Mouse (Mus musculus) megakaryocyte, embryonic 14.5 days (primary cell): ENCODE data around the gene Them5.

ENCODE experiments used
- FLI1 ChIP-seq: IDR thresholded peaks from 2 replicates; pipeline ENCODE4 v1.6.1; 2012; ENCODE audit warnings: low read length, inconsistent platforms, mixed read lengths
- GATA1 ChIP-seq: IDR thresholded peaks from 3 replicates; pipeline ENCODE4 v1.6.1; 2012; ENCODE audit warnings: mixed read lengths, low read length, inconsistent platforms, borderline replicate concordance

DNA sequence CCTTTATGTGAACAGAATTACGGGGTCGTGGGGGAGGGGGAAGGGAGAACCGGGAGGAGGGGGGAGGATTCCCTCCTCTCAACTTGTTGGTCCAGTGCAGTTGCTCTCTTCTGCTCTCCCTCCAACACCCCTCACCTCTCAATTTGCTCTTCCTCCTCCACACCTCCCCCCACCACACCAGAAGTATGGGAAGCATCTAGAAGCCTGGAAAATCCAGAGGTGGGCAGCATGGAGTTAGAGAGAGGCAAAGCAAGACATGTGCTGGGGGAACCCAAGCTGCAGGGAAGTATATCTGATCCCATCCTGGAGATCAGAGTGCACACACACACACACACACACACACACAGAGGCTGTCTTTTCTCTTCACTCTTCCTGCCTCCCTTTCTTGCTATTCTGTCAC lies 30.1 kb downstream of the Them5 start:
- no peak for TF ChIP-seq GATA1
- TF ChIP-seq FLI1: no peak
